Mouse (Mus musculus): ENCODE data around the gene Vps50. TPM values are rescaled to one million over a fixed set of nuclear protein-coding genes. Genes with fewer than 3 reads are reported as not detected.
A peak's percentile ranks its signal among the peaks of the same experiment; 100 is the strongest.

Gene Vps50
- total and polyA plus RNA-seq, 3 experiments: 17.0 to 39.1 (median 19.6) TPM

- Histone ChIP-seq H3K27me3 (replicated peaks) (no peaks in the 10 kb centered on the region), H3K4me3 (replicated peaks in 1 of 3; ENCODE audit: low read depth in 2 of 3, low read length in 2 of 3, poor library complexity in 1 of 3) (no peak overlapping the region), H3K79me2 (replicated peaks; ENCODE audit: control insufficient read depth, extremely low read depth, insufficient read depth, poor library complexity, severe bottlenecking) (no peaks in the 10 kb centered on the region), H3K4me1 (ENCODE audit: control insufficient read depth in 1 of 2, insufficient read depth in 2 of 2) (peaks cover 2 to 3% of the 10 kb centered on the region in 2 experiments; a peak in 2 of 4 replicates), H3K36me3 (replicated peaks in 1 of 2; ENCODE audit: control insufficient read depth in 1 of 2, insufficient read depth in 1 of 2, low read length in 1 of 2) (peaks cover 9 to 48% of the 10 kb centered on the region in 2 experiments), H3K9me3 (replicated peaks; ENCODE audit: low read length) (no peaks in the 10 kb centered on the region), H3K27ac (ENCODE audit: insufficient read depth, low read depth) (no peak overlapping the region), H3K9ac (ENCODE audit: insufficient read depth, low read depth) (no peak overlapping the region), H3K4me2 (ENCODE audit: insufficient read depth, low read depth, poor library complexity, severe bottlenecking) (no peak overlapping the region)
- no peak for DNase-seq (ENCODE audit: extremely low read depth)
- dilution Hi-C loops (cut with MboI; ENCODE audit: extremely low pct_ligation_motif_present, extremely low pct_unique_long_range_greater_than_20kb, low sequenced_read_pairs) (no loop called here), in situ Hi-C loops (cut with MboI; ENCODE audit: low pct_ligation_motif_present, low pct_unique_long_range_greater_than_20kb, low sequenced_read_pairs) (no loop called here)
- no peak for TF ChIP-seq KAT2A (IDR thresholded peaks at IDR 0.05; ENCODE audit: insufficient replicate concordance, low read length)
- TF ChIP-seq MXI1 (IDR thresholded peaks at IDR 0.05; ENCODE audit: low read depth, low read length): no peak
- no peak for TF ChIP-seq TCF12 (IDR thresholded peaks at IDR 0.05; ENCODE audit: low read depth, low read length)
- TF ChIP-seq BHLHE40 (IDR thresholded peaks at IDR 0.05; ENCODE audit: low read depth, low read length): no peak
- TF ChIP-seq POLR2AphosphoS2 (IDR thresholded peaks at IDR 0.05; ENCODE audit: low read depth, low read length): no peak
- TF ChIP-seq CTCF (conservative IDR thresholded peaks at IDR 0.05 in 1 of 2, IDR thresholded peaks at IDR 0.05 in 1 of 2; ENCODE audit: low read depth in 2 of 2, low read length in 2 of 2): no peak
- no peak for TF ChIP-seq USF2 (conservative IDR thresholded peaks at IDR 0.05; ENCODE audit: low read depth, low read length)
- no peak for TF ChIP-seq IRF4 (IDR thresholded peaks at IDR 0.05; ENCODE audit: low read depth, low read length)
- TF ChIP-seq MAFK (IDR thresholded peaks at IDR 0.05; ENCODE audit: insufficient replicate concordance, low read length): no peak
- no peak for TF ChIP-seq ZC3H11A (IDR thresholded peaks at IDR 0.05; ENCODE audit: low read depth, low read length)
- TF ChIP-seq USF1 (IDR thresholded peaks at IDR 0.05; ENCODE audit: low read depth, low read length): no peak
- no peak for TF ChIP-seq PAX5 (IDR thresholded peaks at IDR 0.05; ENCODE audit: low read length)
- no peak for TF ChIP-seq MEF2A (IDR thresholded peaks at IDR 0.05; ENCODE audit: borderline replicate concordance, low read depth, low read length)
- no peak for TF ChIP-seq ZNF384 (IDR thresholded peaks at IDR 0.05; ENCODE audit: low read depth, low read length)
Observed at GRCm38 (mm10) chr6:3487355-3487754, 10.8 kb upstream of the Vps50 start.

GRCm38 (mm10) chr6:3494285-3494684, 3.9 kb upstream of the Vps50 start:
- Histone ChIP-seq H3K4me2 (ENCODE audit: insufficient read depth, low read depth, poor library complexity, severe bottlenecking) (peak overlapping the region; percentile 73), H3K27ac (ENCODE audit: insufficient read depth, low read depth) (no peak overlapping the region), H3K4me3 (replicated peaks in 1 of 3; ENCODE audit: low read depth in 2 of 3, low read length in 2 of 3, poor library complexity in 1 of 3) (peak overlapping the region in 2 of 3 experiments; percentile 37 to 52), H3K9ac (ENCODE audit: insufficient read depth, low read depth) (peak overlapping the region; percentile 45), H3K36me3 (replicated peaks in 1 of 2; ENCODE audit: control insufficient read depth in 1 of 2, insufficient read depth in 1 of 2, low read length in 1 of 2) (peaks cover 0 to 6% of the 10 kb centered on the region in 2 experiments), H3K27me3 (replicated peaks) (no peaks in the 10 kb centered on the region), H3K9me3 (replicated peaks; ENCODE audit: low read length) (no peaks in the 10 kb centered on the region), H3K79me2 (replicated peaks; ENCODE audit: control insufficient read depth, extremely low read depth, insufficient read depth, poor library complexity, severe bottlenecking) (no peaks in the 10 kb centered on the region), H3K4me1 (ENCODE audit: control insufficient read depth in 1 of 2, insufficient read depth in 2 of 2) (peaks cover 3 to 10% of the 10 kb centered on the region in 2 experiments; a peak in 3 of 4 replicates)
- dilution Hi-C loops (cut with MboI; ENCODE audit: extremely low pct_ligation_motif_present, extremely low pct_unique_long_range_greater_than_20kb, low sequenced_read_pairs) (no loop called here), in situ Hi-C loops (cut with MboI; ENCODE audit: low pct_ligation_motif_present, low pct_unique_long_range_greater_than_20kb, low sequenced_read_pairs) (no loop called here)
- DNase-seq (ENCODE audit: extremely low read depth): peak; percentile 83
- peak; percentile 63; the same call in 1 of the 2 replicates for TF ChIP-seq NELFE (IDR thresholded peaks at IDR 0.05; ENCODE audit: low read depth, low read length)
- peak; percentile 59; the same call in 1 of the 2 replicates for TF ChIP-seq ETS1 (conservative IDR thresholded peaks at IDR 0.05; ENCODE audit: low read depth, low read length)
- peak; percentile 68; the same call in 1 of the 2 replicates for TF ChIP-seq ZMIZ1 (IDR thresholded peaks at IDR 0.05; ENCODE audit: low read depth, low read length)
- TF ChIP-seq MEF2A (IDR thresholded peaks at IDR 0.05; ENCODE audit: borderline replicate concordance, low read depth, low read length): peak; percentile 47; the same call in 1 of the 2 replicates
- TF ChIP-seq IRF4 (IDR thresholded peaks at IDR 0.05; ENCODE audit: low read depth, low read length): peak; percentile 46; the same call in 1 of the 2 replicates
- no peak for TF ChIP-seq E2F4 (IDR thresholded peaks at IDR 0.05; ENCODE audit: insufficient replicate concordance, low read depth, low read length)
- TF ChIP-seq UBTF (IDR thresholded peaks at IDR 0.05; ENCODE audit: low read depth, low read length): no peak
- no peak for TF ChIP-seq USF2 (conservative IDR thresholded peaks at IDR 0.05; ENCODE audit: low read depth, low read length)
- TF ChIP-seq ZNF384 (IDR thresholded peaks at IDR 0.05; ENCODE audit: low read depth, low read length): peak; percentile 46; the same call in 1 of the 2 replicates
- TF ChIP-seq JUN (IDR thresholded peaks at IDR 0.05; ENCODE audit: insufficient read depth, low read depth, low read length): no peak
- no peak for TF ChIP-seq NRF1 (IDR thresholded peaks at IDR 0.05; ENCODE audit: low read depth, low read length)
- TF ChIP-seq MAX (IDR thresholded peaks at IDR 0.05; ENCODE audit: low read length): peak; percentile 58
- TF ChIP-seq PAX5 (IDR thresholded peaks at IDR 0.05; ENCODE audit: low read length): no peak
- TF ChIP-seq JUND (conservative IDR thresholded peaks at IDR 0.05; ENCODE audit: low read depth, low read length): no peak
- peak; percentile 33 for TF ChIP-seq HCFC1 (IDR thresholded peaks at IDR 0.05; ENCODE audit: low read depth, low read length)
- no peak for TF ChIP-seq RCOR1 (conservative IDR thresholded peaks at IDR 0.05; ENCODE audit: low read depth, low read length)
- TF ChIP-seq MXI1 (IDR thresholded peaks at IDR 0.05; ENCODE audit: low read depth, low read length): peak; percentile 84
- TF ChIP-seq TCF12 (IDR thresholded peaks at IDR 0.05; ENCODE audit: low read depth, low read length): peak; percentile 82; the same call in 1 of the 2 replicates
- TF ChIP-seq GABPA (IDR thresholded peaks at IDR 0.05; ENCODE audit: insufficient replicate concordance, low read depth, low read length): no peak
- TF ChIP-seq MAFK (IDR thresholded peaks at IDR 0.05; ENCODE audit: insufficient replicate concordance, low read length): no peak
- no peak for TF ChIP-seq SMC3 (IDR thresholded peaks at IDR 0.05; ENCODE audit: low read depth, low read length)
- TF ChIP-seq USF1 (IDR thresholded peaks at IDR 0.05; ENCODE audit: low read depth, low read length): no peak
- TF ChIP-seq ZKSCAN1 (IDR thresholded peaks at IDR 0.05; ENCODE audit: borderline replicate concordance, low read depth, low read length): no peak
- peak; percentile 66; the same call in 1 of the 2 replicates for TF ChIP-seq TBP (conservative IDR thresholded peaks at IDR 0.05; ENCODE audit: low read depth, low read length)
- peak; percentile 43 for TF ChIP-seq BHLHE40 (IDR thresholded peaks at IDR 0.05; ENCODE audit: low read depth, low read length)
- TF ChIP-seq SIN3A (IDR thresholded peaks at IDR 0.05; ENCODE audit: low read length): peak; percentile 77

All from CH12.LX (cell line).